Mouse (Mus musculus): ENCODE measurements around the gene Cav2. TPM values are rescaled to one million over a fixed set of nuclear protein-coding genes. Genes with fewer than 3 reads are reported as not detected.

The Cav2 gene
- total RNA-seq (2014; rRNA removed) (7.7 and 8.7 TPM in 2 replicates), polyA plus RNA-seq (2012; rRNA removed) (2.6 and 2.9 TPM in 2 replicates)

- H3K36me3 ChIP-seq (ENCODE audit: control insufficient read depth, insufficient read depth, low read length), result no peaks in the 10 kb centered on the region
- 2% methylated on average over 40 of the region's 40 CpGs for WGBS
- TF ChIP-seq POLR2A (IDR thresholded peaks at IDR 0.05; ENCODE audit: extremely low read depth, insufficient read depth, low read length) (no peak), CTCF (IDR thresholded peaks at IDR 0.05; ENCODE audit: low read depth, low read length) (no peak)
- DNase-seq (ENCODE audit: extremely low read depth, low read depth, low spot score), result peak; percentile 24
- no peaks in the 10 kb centered on the region; the same call in 1 of the 2 replicates for H3K4me1 ChIP-seq (ENCODE audit: control insufficient read depth, insufficient read depth, low read length)
- peak within 1 kb of the TSS; percentile 32 for H3K9ac ChIP-seq (ENCODE audit: low read depth, low read length)
- no peaks in the 10 kb centered on the region for H3K27me3 ChIP-seq (ENCODE audit: control insufficient read depth, insufficient read depth, low read length)
- peak within 1 kb of the TSS; percentile 22 for H3K27ac ChIP-seq (replicated peaks; ENCODE audit: insufficient read depth, low read depth, low read length)
- no peaks in the 10 kb centered on the region for H3K79me2 ChIP-seq (ENCODE audit: control insufficient read depth, insufficient read depth, low read length)
- H3K4me3 ChIP-seq (ENCODE audit: insufficient read depth, low read depth, low read length), result peak within 1 kb of the TSS; percentile 62
Observed at GRCm38 (mm10) chr6:17280939-17281756, at the start of gene Cav2. Cav2 (plus strand) TSS chr6:17281185.

GRCm38 (mm10) chr6:17239693-17240092, 41.3 kb upstream of the Cav2 start:
- Histone ChIP-seq H3K27me3 (ENCODE audit: control insufficient read depth, insufficient read depth, low read length) (no peaks in the 10 kb centered on the region), H3K79me2 (ENCODE audit: control insufficient read depth, insufficient read depth, low read length) (no peaks in the 10 kb centered on the region), H3K9ac (ENCODE audit: low read depth, low read length) (no peak overlapping the region), H3K27ac (replicated peaks; ENCODE audit: insufficient read depth, low read depth, low read length) (no peak overlapping the region), H3K4me1 (ENCODE audit: control insufficient read depth, insufficient read depth, low read length) (no peaks in the 10 kb centered on the region), H3K36me3 (ENCODE audit: control insufficient read depth, insufficient read depth, low read length) (no peaks in the 10 kb centered on the region), H3K4me3 (ENCODE audit: insufficient read depth, low read depth, low read length) (no peak overlapping the region)
- no peak for TF ChIP-seq CTCF (IDR thresholded peaks at IDR 0.05; ENCODE audit: low read depth, low read length)
- TF ChIP-seq POLR2A (IDR thresholded peaks at IDR 0.05; ENCODE audit: extremely low read depth, insufficient read depth, low read length), result no peak
- DNase-seq (ENCODE audit: extremely low read depth, low read depth, low spot score), result no peak
- 90% methylated on average over 1 of the region's 1 CpGs for WGBS

GRCm38 (mm10) chr6:17241013-17241412, 40.0 kb upstream of the Cav2 start:
- TF ChIP-seq CTCF (IDR thresholded peaks at IDR 0.05; ENCODE audit: low read depth, low read length) (no peak), POLR2A (IDR thresholded peaks at IDR 0.05; ENCODE audit: extremely low read depth, insufficient read depth, low read length) (no peak)

GRCm38 (mm10) chr6:17246959-17247358, 34.0 kb upstream of the Cav2 start:
- no peak overlapping the region for H3K4me3 ChIP-seq (ENCODE audit: insufficient read depth, low read depth, low read length)
- no peaks in the 10 kb centered on the region for H3K27me3 ChIP-seq (ENCODE audit: control insufficient read depth, insufficient read depth, low read length)
- no peaks in the 10 kb centered on the region for H3K36me3 ChIP-seq (ENCODE audit: control insufficient read depth, insufficient read depth, low read length)
- no peak overlapping the region for H3K9ac ChIP-seq (ENCODE audit: low read depth, low read length)
- no peaks in the 10 kb centered on the region for H3K79me2 ChIP-seq (ENCODE audit: control insufficient read depth, insufficient read depth, low read length)
- peaks cover 3% of the 10 kb centered on the region; the same call in 1 of the 2 replicates for H3K4me1 ChIP-seq (ENCODE audit: control insufficient read depth, insufficient read depth, low read length)
- WGBS, result 84% methylated on average over 2 of the region's 2 CpGs
- DNase-seq (ENCODE audit: extremely low read depth, low read depth, low spot score), result no peak
- H3K27ac ChIP-seq (replicated peaks; ENCODE audit: insufficient read depth, low read depth, low read length), result no peak overlapping the region
- TF ChIP-seq POLR2A (IDR thresholded peaks at IDR 0.05; ENCODE audit: extremely low read depth, insufficient read depth, low read length), result no peak
- no peak for TF ChIP-seq CTCF (IDR thresholded peaks at IDR 0.05; ENCODE audit: low read depth, low read length)

More at GRCm38 (mm10) chr6:17241013-17241412, 40.0 kb upstream of the Cav2 start:
- no peak overlapping the region for H3K27ac ChIP-seq (replicated peaks; ENCODE audit: insufficient read depth, low read depth, low read length)
- H3K4me3 ChIP-seq (ENCODE audit: insufficient read depth, low read depth, low read length), result no peak overlapping the region
- H3K9ac ChIP-seq (ENCODE audit: low read depth, low read length), result no peak overlapping the region
- no peaks in the 10 kb centered on the region for H3K27me3 ChIP-seq (ENCODE audit: control insufficient read depth, insufficient read depth, low read length)
- no peaks in the 10 kb centered on the region for H3K36me3 ChIP-seq (ENCODE audit: control insufficient read depth, insufficient read depth, low read length)
- 97% methylated on average over 1 of the region's 1 CpGs for WGBS
- DNase-seq (ENCODE audit: extremely low read depth, low read depth, low spot score), result no peak
- H3K4me1 ChIP-seq (ENCODE audit: control insufficient read depth, insufficient read depth, low read length), result no peaks in the 10 kb centered on the region
- H3K79me2 ChIP-seq (ENCODE audit: control insufficient read depth, insufficient read depth, low read length), result no peaks in the 10 kb centered on the region

- no peaks in the 10 kb centered on the region for H3K36me3 ChIP-seq (ENCODE audit: control insufficient read depth, insufficient read depth, low read length)
- no peaks in the 10 kb centered on the region for H3K79me2 ChIP-seq (ENCODE audit: control insufficient read depth, insufficient read depth, low read length)
- DNase-seq (ENCODE audit: extremely low read depth, low read depth, low spot score), result no peak
- 86% methylated on average over 3 of the region's 3 CpGs for WGBS
- TF ChIP-seq CTCF (IDR thresholded peaks at IDR 0.05; ENCODE audit: low read depth, low read length) (no peak), POLR2A (IDR thresholded peaks at IDR 0.05; ENCODE audit: extremely low read depth, insufficient read depth, low read length) (no peak)
- no peaks in the 10 kb centered on the region for H3K27me3 ChIP-seq (ENCODE audit: control insufficient read depth, insufficient read depth, low read length)
- H3K4me1 ChIP-seq (ENCODE audit: control insufficient read depth, insufficient read depth, low read length), result peaks cover 3% of the 10 kb centered on the region; the same call in 1 of the 2 replicates
- no peak overlapping the region for H3K4me3 ChIP-seq (ENCODE audit: insufficient read depth, low read depth, low read length)
- no peak overlapping the region for H3K9ac ChIP-seq (ENCODE audit: low read depth, low read length)
- H3K27ac ChIP-seq (replicated peaks; ENCODE audit: insufficient read depth, low read depth, low read length), result no peak overlapping the region
Observed at GRCm38 (mm10) chr6:17247673-17248072, 33.3 kb upstream of the Cav2 start.

- DNase-seq (ENCODE audit: extremely low read depth, low read depth, low spot score), result no peak
- no peak for TF ChIP-seq POLR2A (IDR thresholded peaks at IDR 0.05; ENCODE audit: extremely low read depth, insufficient read depth, low read length)
- TF ChIP-seq CTCF (IDR thresholded peaks at IDR 0.05; ENCODE audit: low read depth, low read length), result no peak
- no peaks in the 10 kb centered on the region for H3K36me3 ChIP-seq (ENCODE audit: control insufficient read depth, insufficient read depth, low read length)
- no peak overlapping the region for H3K27ac ChIP-seq (replicated peaks; ENCODE audit: insufficient read depth, low read depth, low read length)
- no peak overlapping the region for H3K4me3 ChIP-seq (ENCODE audit: insufficient read depth, low read depth, low read length)
- H3K9ac ChIP-seq (ENCODE audit: low read depth, low read length), result no peak overlapping the region
- no peaks in the 10 kb centered on the region for H3K27me3 ChIP-seq (ENCODE audit: control insufficient read depth, insufficient read depth, low read length)
- peaks cover 6% of the 10 kb centered on the region; the same call in 1 of the 2 replicates for H3K4me1 ChIP-seq (ENCODE audit: control insufficient read depth, insufficient read depth, low read length)
- H3K79me2 ChIP-seq (ENCODE audit: control insufficient read depth, insufficient read depth, low read length), result no peaks in the 10 kb centered on the region
- WGBS, result 56% methylated on average over 1 of the region's 1 CpGs
Observed at GRCm38 (mm10) chr6:17248241-17248640, 32.7 kb upstream of the Cav2 start.
